Mouse (Mus musculus) heart, embryonic 15.5 days (tissue): ENCODE data around the gene Stx16. TPM values are rescaled to one million over a fixed set of nuclear protein-coding genes. Genes with fewer than 3 reads are reported as not detected.

Source experiments
- ATAC-seq: fragments of 200-750 bp; cut with Nextera tagmentation; replicated peaks from 2 replicates; pipeline ENCODE4 v1.8.0; 2017; ENCODE audit warnings: low read depth, moderate TSS enrichment; ENCODE audit not compliant: insufficient number of reproducible peaks, insufficient read depth, low FRiP score
- H3K27ac ChIP-seq: fragments of 300-500 bp; sonication (generic); 2 replicates; pipeline ENCODE4 v1.5.1; 2015; ENCODE audit warnings: mild to moderate bottlenecking, inconsistent platforms
- H3K27me3 ChIP-seq: fragments of 300-500 bp; sonication (generic); 2 replicates; pipeline ENCODE4 v1.6.1; 2015; ENCODE audit warnings: inconsistent platforms
- H3K36me3 ChIP-seq: fragments of 300-500 bp; sonication (generic); 2 replicates; pipeline ENCODE4 v1.6.1; 2015; ENCODE audit warnings: mild to moderate bottlenecking, inconsistent platforms
- H3K4me1 ChIP-seq: fragments of 300-500 bp; sonication (generic); replicated peaks from 2 replicates; pipeline ENCODE4 v1.6.1; 2015; ENCODE audit warnings: inconsistent platforms
- H3K4me2 ChIP-seq: fragments of 300-500 bp; sonication (generic); 2 replicates; pipeline ENCODE4 v1.6.1; 2015; ENCODE audit warnings: inconsistent platforms, mild to moderate bottlenecking, moderate library complexity
- H3K4me3 ChIP-seq: fragments of 300-500 bp; sonication (generic); 2 replicates; pipeline ENCODE4 v1.5.1; 2015; ENCODE audit warnings: mild to moderate bottlenecking, inconsistent platforms
- H3K9ac ChIP-seq: fragments of 300-500 bp; sonication (generic); 2 replicates; pipeline ENCODE4 v1.6.1; 2015; ENCODE audit warnings: mild to moderate bottlenecking, inconsistent platforms
- H3K9me3 ChIP-seq: fragments of 300-500 bp; sonication (generic); replicated peaks from 2 replicates; pipeline ENCODE4 v1.6.1; 2016; ENCODE audit warnings: inconsistent platforms
- WGBS: fragments of 180-500 bp; shearing (Covaris S2); methylation state at CpG from one replicate; pipeline ENCODE4 v1.1.7; 2015; ENCODE audit warnings: mixed read lengths; 5-methylcytosine and 5-hydroxymethylcytosine counted together
- polyA plus RNA-seq: library from polyadenylated mRNA; unstranded; fragments of >200 nt; fragmentation: Nextera tagmentation; extraction: Ambion mirVana; gene quantifications from 2 replicates; pipeline ENCODE4 v1.2.1, GENCODE M21; 2015

The Stx16 gene
- polyA plus RNA-seq, 1 experiment from 2014 or later: 8.1 TPM

GRCm38 (mm10) chr2:174059591-174060385, 16.3 kb upstream of the Stx16 start:
- no peak overlapping the region for H3K27ac ChIP-seq
- H3K36me3 ChIP-seq: no peaks in the 10 kb centered on the region
- ATAC-seq: no peak
- no peaks in the 10 kb centered on the region for H3K27me3 ChIP-seq
- H3K4me2 ChIP-seq: no peak overlapping the region
- 90% methylated on average over 13 of the region's 13 CpGs for WGBS
- no peak overlapping the region for H3K9ac ChIP-seq
- no peak overlapping the region for H3K4me3 ChIP-seq
- no peaks in the 10 kb centered on the region for H3K9me3 ChIP-seq
- no peaks in the 10 kb centered on the region for H3K4me1 ChIP-seq

GRCm38 (mm10) chr2:174061219-174061618, 14.9 kb upstream of the Stx16 start:
- Histone ChIP-seq H3K27me3 (no peaks in the 10 kb centered on the region), H3K4me1 (no peaks in the 10 kb centered on the region), H3K4me2 (no peak overlapping the region), H3K36me3 (no peaks in the 10 kb centered on the region), H3K4me3 (no peak overlapping the region), H3K27ac (no peak overlapping the region), H3K9me3 (no peaks in the 10 kb centered on the region), H3K9ac (no peak overlapping the region)
- ATAC-seq: no peak
- WGBS: 14% methylated on average over 2 of the region's 2 CpGs

GRCm38 (mm10) chr2:174063074-174063473, 13.0 kb upstream of the Stx16 start:
- H3K4me3 ChIP-seq: no peak overlapping the region
- no peaks in the 10 kb centered on the region for H3K27me3 ChIP-seq
- no peak overlapping the region for H3K27ac ChIP-seq
- H3K9ac ChIP-seq: no peak overlapping the region
- H3K4me2 ChIP-seq: no peak overlapping the region
- no peak for ATAC-seq
- H3K9me3 ChIP-seq: no peaks in the 10 kb centered on the region
- WGBS: 61% methylated on average over 6 of the region's 6 CpGs
- no peaks in the 10 kb centered on the region for H3K4me1 ChIP-seq
- no peaks in the 10 kb centered on the region for H3K36me3 ChIP-seq

- no peak for ATAC-seq
- H3K9me3 ChIP-seq: no peaks in the 10 kb centered on the region
- no peak overlapping the region for H3K27ac ChIP-seq
- H3K9ac ChIP-seq: no peak overlapping the region
- no peaks in the 10 kb centered on the region for H3K4me1 ChIP-seq
- WGBS: 55% methylated on average over 9 of the region's 9 CpGs
- H3K36me3 ChIP-seq: no peaks in the 10 kb centered on the region
- H3K4me3 ChIP-seq: no peak overlapping the region
- no peaks in the 10 kb centered on the region for H3K27me3 ChIP-seq
- no peak overlapping the region for H3K4me2 ChIP-seq
Measured at GRCm38 (mm10) chr2:174063527-174064211, 12.4 kb upstream of the Stx16 start.

DNA sequence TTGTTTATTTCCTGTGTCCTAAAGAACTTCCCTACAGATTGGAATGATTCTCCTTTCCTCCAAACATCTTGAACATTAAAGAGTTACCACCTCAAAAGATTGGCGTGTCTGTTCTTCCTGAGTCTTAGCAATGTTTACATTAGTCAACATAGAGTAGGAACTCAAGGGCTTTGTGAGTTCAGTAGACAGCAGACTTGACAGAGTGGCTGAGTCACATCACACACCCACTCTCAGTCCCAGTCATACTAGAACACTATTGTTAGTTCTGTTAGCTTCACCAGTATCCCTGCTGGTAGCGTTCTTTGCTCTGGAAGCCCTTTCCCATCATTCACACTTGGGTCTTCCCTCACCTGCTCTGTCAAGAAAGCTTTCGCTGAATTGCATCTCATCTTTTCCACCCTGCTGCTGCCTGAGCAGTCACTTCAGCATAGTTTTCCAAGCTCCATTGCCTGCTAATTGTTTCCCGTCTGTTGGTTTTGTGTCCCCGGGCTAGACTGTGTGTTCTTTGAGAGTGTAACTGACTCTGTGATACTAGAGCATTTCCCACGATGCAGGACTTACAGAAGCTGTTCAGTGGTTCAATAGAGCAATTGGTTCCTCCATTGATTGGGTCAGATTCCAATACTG, 8.2 kb upstream of the Stx16 start:
- Histone ChIP-seq H3K27me3 (no peaks in the 10 kb centered on the region), H3K4me1 (no peaks in the 10 kb centered on the region), H3K27ac (no peak overlapping the region), H3K4me2 (no peak overlapping the region), H3K9ac (no peak overlapping the region), H3K4me3 (no peak overlapping the region), H3K9me3 (no peaks in the 10 kb centered on the region), H3K36me3 (no peaks in the 10 kb centered on the region)
- no peak for ATAC-seq
- WGBS: 77% methylated on average over 6 of the region's 6 CpGs

- Histone ChIP-seq H3K4me2 (no peak overlapping the region), H3K9ac (no peak overlapping the region), H3K36me3 (no peaks in the 10 kb centered on the region), H3K27me3 (no peaks in the 10 kb centered on the region), H3K9me3 (no peaks in the 10 kb centered on the region), H3K4me1 (no peaks in the 10 kb centered on the region), H3K4me3 (no peak overlapping the region), H3K27ac (no peak overlapping the region)
- ATAC-seq: no peak
- 58% methylated on average over 3 of the region's 3 CpGs for WGBS
Measured at GRCm38 (mm10) chr2:174069532-174070049, 6.5 kb upstream of the Stx16 start.

- H3K27me3 ChIP-seq: no peaks in the 10 kb centered on the region
- 76% methylated on average over 5 of the region's 5 CpGs for WGBS
Measured at GRCm38 (mm10) chr2:174071406-174071805, 4.7 kb upstream of the Stx16 start.

DNA sequence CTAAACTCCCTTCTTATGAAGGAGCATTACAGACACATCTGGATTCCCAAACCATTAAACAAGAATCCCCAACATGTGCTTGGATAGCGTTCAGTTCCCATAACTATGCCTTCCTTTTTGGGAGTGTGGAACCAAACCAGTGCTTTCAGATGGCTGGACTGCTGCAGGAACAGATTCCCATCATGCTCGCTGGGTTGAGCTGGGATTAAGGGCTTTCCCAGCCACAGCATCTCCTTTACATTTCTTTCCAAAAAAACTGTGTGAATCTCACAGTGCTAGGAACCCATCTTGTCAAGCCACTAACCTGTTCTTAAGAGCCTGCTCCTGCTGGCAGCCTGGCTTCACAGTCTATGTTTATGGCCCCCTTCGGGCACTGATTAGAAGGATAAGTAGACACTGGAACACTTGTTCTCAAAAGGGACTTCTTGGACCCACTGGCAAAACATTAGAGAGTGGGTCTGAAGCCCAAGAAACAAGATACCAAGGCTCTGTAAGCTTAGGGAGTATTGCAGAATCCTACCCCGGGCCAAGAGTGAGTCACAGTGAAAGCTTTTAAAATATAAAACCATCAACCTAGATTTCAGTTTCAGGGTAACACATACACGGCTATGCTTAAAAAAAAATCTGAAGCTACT, 2.8 kb upstream of the Stx16 start:
- Histone ChIP-seq H3K27me3 (no peaks in the 10 kb centered on the region), H3K9me3 (no peaks in the 10 kb centered on the region), H3K36me3 (no peaks in the 10 kb centered on the region), H3K4me1 (peaks cover 24% of the 10 kb centered on the region), H3K4me3 (no peak overlapping the region), H3K9ac (no peak overlapping the region), H3K4me2 (no peak overlapping the region), H3K27ac (no peak overlapping the region)
- WGBS: 64% methylated on average over 5 of the region's 5 CpGs
- no peak for ATAC-seq

More at GRCm38 (mm10) chr2:174071406-174071805, 4.7 kb upstream of the Stx16 start:
- H3K9ac ChIP-seq: no peak overlapping the region
- no peaks in the 10 kb centered on the region for H3K9me3 ChIP-seq
- H3K4me3 ChIP-seq: no peak overlapping the region
- H3K36me3 ChIP-seq: no peaks in the 10 kb centered on the region
- no peak overlapping the region for H3K4me2 ChIP-seq
- H3K4me1 ChIP-seq: peaks cover 9% of the 10 kb centered on the region
- ATAC-seq: no peak
- H3K27ac ChIP-seq: no peak overlapping the region

DNA sequence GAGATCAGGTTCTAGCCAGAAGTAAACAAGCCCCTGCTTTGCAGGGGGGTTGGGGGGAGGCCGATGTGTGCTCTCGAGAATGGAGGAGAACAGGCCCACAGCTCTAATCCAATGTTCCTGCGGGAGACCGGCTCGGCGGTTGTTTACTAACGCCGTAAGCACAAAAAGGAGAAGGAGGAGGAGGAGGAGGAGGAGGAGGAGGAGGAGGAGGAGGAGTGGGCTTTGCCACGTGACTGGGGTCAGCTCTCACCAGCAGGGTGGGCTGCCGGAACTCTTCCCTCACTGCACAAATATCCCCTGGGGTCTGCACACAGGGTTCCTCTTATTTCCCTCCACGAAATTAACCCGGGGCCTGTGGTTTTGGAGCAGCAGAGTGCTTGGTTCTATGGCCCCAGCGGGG, 1.5 kb upstream of the Stx16 start:
- ATAC-seq: no peak
- no peaks in the 10 kb centered on the region for H3K27me3 ChIP-seq
- peaks cover 25% of the 10 kb centered on the region for H3K4me1 ChIP-seq
- H3K4me3 ChIP-seq: peak overlapping the region; percentile 89
- H3K27ac ChIP-seq: peak overlapping the region; percentile 96
- peak overlapping the region; percentile 91 for H3K4me2 ChIP-seq
- no peaks in the 10 kb centered on the region for H3K9me3 ChIP-seq
- H3K36me3 ChIP-seq: no peaks in the 10 kb centered on the region
- H3K9ac ChIP-seq: peak overlapping the region; percentile 48
- WGBS: 3% methylated on average over 7 of the region's 13 CpGs

- no peaks in the 10 kb centered on the region for H3K36me3 ChIP-seq
- peaks cover 25% of the 10 kb centered on the region for H3K4me1 ChIP-seq
- peak overlapping the region; percentile 89 for H3K4me3 ChIP-seq
- peak overlapping the region; percentile 91 for H3K4me2 ChIP-seq
- H3K9ac ChIP-seq: peak overlapping the region; percentile 48
- H3K9me3 ChIP-seq: no peaks in the 10 kb centered on the region
- peak overlapping the region; percentile 96 for H3K27ac ChIP-seq
- ATAC-seq: no peak
- WGBS: 4% methylated on average over 22 of the region's 22 CpGs
- H3K27me3 ChIP-seq: no peaks in the 10 kb centered on the region
Measured at GRCm38 (mm10) chr2:174075072-174075570, 987 bp upstream of the Stx16 start.

GRCm38 (mm10) chr2:174076433-174076824, 321 bp downstream of the Stx16 start:
- H3K4me2 ChIP-seq: peak overlapping the region; percentile 91
- peaks cover 25% of the 10 kb centered on the region for H3K4me1 ChIP-seq
- no peaks in the 10 kb centered on the region for H3K36me3 ChIP-seq
- no peaks in the 10 kb centered on the region for H3K27me3 ChIP-seq
- under 1% methylated on average over 22 of the region's 22 CpGs for WGBS
- no peak; the same call in 1 of the 2 replicates for ATAC-seq
- H3K9ac ChIP-seq: peak overlapping the region; percentile 88
- H3K4me3 ChIP-seq: peak overlapping the region; percentile 89
- no peaks in the 10 kb centered on the region for H3K9me3 ChIP-seq
- peak overlapping the region; percentile 96 for H3K27ac ChIP-seq
